Mouse (Mus musculus): ENCODE measurements around the gene Ppp3ca.
A peak's percentile ranks its signal among the peaks of the same experiment; 100 is the strongest.

Gene Ppp3ca

GRCm38 (mm10) chr3:136911276-136911675 lies 241.4 kb downstream of the Ppp3ca start:
- DNase-seq (ENCODE audit: low spot score), result no peak

- DNase-seq (ENCODE audit: low spot score), result no peak
These were observed 247.2 kb downstream of the Ppp3ca start for GRCm38 (mm10) chr3:136917080-136917479.

GRCm38 (mm10) chr3:136933071-136933470 lies 263.1 kb downstream of the Ppp3ca start:
- DNase-seq (ENCODE audit: low spot score), result no peak

GRCm38 (mm10) chr3:136940733-136941601 lies 271.0 kb downstream of the Ppp3ca start:
- DNase-seq (ENCODE audit: low spot score), result no peak

- DNase-seq (ENCODE audit: low spot score), result no peak
These were observed 271.6 kb downstream of the Ppp3ca start for GRCm38 (mm10) chr3:136941602-136941926.

DNA sequence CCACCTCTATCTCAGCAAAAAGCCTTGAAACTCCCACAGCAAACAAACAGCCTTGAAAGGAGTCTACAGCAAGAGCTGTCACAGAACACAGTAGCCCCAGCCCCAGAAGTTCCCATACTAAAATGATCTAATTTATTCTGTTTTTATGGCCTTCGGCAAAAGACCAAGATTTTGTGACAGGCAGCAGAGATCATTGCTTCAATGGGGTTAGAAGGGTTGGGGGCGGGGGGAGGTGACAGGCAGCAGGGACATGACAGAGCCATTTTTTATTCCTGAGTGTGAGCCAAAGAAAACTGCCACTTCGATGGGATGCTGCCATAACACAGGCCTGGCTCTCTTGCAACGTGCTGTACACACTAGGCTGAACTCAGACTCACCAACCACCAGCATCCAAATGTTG lies 275.6 kb downstream of the Ppp3ca start:
- no peak for DNase-seq (ENCODE audit: low spot score)

GRCm38 (mm10) chr3:136946662-136947061 lies 276.7 kb downstream of the Ppp3ca start:
- DNase-seq (ENCODE audit: low spot score), result no peak

DNA sequence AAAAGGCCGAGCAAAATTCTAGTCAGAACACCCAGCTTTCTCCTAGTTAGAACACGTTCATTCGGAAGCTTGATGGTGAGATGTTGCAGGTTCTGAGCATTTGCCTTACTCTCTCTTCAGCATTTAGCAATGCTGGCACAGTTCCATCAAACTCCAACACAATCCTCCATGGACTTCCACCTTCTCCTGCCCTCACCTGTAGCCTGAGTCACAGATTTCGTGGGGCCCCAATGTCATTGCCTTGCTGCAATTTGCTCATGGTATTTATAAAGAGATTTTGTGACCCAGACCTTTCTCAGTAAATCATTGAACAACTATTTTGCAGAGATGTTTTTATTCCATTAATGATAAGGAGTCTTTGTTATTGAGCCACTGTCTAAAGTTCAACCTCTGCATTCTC lies 278.2 kb downstream of the Ppp3ca start:
- no peak for DNase-seq (ENCODE audit: low spot score)

DNA sequence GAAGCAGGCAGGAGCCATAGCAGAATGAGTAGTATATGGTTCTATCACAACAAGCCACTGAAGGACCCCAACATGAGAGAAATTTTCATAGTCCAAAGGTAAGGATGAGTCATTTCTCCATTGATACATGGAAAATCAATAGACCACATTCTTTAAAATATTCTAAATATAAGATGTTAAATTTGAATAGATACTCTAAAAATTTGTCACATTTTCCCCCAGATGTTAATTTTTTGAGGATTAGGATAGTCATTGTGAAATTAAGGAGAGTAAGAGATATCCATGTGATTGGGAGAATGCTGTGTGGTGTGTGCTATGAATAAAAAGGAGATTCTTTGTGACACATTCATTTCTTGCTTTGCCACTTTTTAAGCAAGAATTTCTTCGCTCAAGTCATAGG lies 281.9 kb downstream of the Ppp3ca start:
- no peak for DNase-seq (ENCODE audit: low spot score)

- no peak for DNase-seq (ENCODE audit: low spot score)
These were observed 282.9 kb downstream of the Ppp3ca start for GRCm38 (mm10) chr3:136952822-136953221.

DNA sequence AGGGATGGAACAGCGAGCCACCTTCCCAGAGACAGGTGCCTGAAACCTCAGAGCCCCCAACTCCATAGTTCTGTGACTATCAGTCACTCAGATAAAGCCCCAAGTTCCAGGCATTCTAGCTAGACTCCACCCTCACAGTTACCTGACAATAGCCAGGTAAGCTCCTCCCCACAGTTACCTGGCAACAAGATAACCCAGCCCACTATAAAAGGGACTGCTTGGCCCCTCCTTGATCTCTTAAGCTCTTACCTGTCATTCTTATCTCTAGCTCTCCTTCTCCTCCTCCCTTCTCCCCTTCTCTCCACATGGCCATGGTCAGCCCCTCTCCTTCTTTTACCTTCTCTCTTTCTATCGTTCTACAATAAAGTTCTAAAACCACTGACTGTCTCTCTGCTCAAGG lies 285.1 kb downstream of the Ppp3ca start:
- DNase-seq (ENCODE audit: low spot score), result no peak

- no peak for DNase-seq (ENCODE audit: low spot score)
These were observed 290.4 kb downstream of the Ppp3ca start for GRCm38 (mm10) chr3:136960314-136960713.

- no peak for DNase-seq (ENCODE audit: low spot score)
These were observed 296.9 kb downstream of the Ppp3ca start for GRCm38 (mm10) chr3:136966786-136967185.

GRCm38 (mm10) chr3:136967510-136967909 lies 297.6 kb downstream of the Ppp3ca start:
- no peak for DNase-seq (ENCODE audit: low spot score)

GRCm38 (mm10) chr3:136969796-136970195 lies 299.9 kb downstream of the Ppp3ca start:
- DNase-seq (ENCODE audit: low spot score), result no peak

DNA sequence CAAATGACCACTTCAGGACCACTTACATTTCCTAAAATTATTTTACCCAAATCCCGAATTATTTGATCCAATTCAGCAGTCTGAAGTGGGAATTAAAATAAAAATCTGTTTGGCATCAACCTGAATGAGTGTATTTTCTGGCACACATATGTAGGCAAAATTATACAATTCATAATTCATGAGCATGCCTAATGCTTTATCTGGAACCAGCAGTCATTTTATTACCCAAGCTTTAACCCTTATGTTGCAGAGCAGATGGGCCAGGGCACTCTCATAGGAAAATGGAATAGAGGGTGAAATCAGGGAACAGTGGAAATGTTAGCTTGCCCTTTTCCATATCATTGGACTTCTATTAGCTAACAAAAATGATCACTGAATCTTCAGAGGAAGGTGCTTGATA lies 307.9 kb downstream of the Ppp3ca start:
- DNase-seq (ENCODE audit: low spot score), result no peak

- no peak for DNase-seq (ENCODE audit: low spot score)
These were observed 311.1 kb downstream of the Ppp3ca start for GRCm38 (mm10) chr3:136980915-136981588.

- no peak for DNase-seq (ENCODE audit: low spot score)
These were observed 311.6 kb downstream of the Ppp3ca start for GRCm38 (mm10) chr3:136981589-136981924.

- DNase-seq (ENCODE audit: low spot score), result no peak
These were observed 312.1 kb downstream of the Ppp3ca start for GRCm38 (mm10) chr3:136982021-136982420.

- DNase-seq (ENCODE audit: low spot score), result peak; percentile 10
These were observed 316.4 kb downstream of the Ppp3ca start for GRCm38 (mm10) chr3:136986096-136986881.
